Mouse (Mus musculus): Measurements from ENCODE around the gene Odc1.

DNA sequence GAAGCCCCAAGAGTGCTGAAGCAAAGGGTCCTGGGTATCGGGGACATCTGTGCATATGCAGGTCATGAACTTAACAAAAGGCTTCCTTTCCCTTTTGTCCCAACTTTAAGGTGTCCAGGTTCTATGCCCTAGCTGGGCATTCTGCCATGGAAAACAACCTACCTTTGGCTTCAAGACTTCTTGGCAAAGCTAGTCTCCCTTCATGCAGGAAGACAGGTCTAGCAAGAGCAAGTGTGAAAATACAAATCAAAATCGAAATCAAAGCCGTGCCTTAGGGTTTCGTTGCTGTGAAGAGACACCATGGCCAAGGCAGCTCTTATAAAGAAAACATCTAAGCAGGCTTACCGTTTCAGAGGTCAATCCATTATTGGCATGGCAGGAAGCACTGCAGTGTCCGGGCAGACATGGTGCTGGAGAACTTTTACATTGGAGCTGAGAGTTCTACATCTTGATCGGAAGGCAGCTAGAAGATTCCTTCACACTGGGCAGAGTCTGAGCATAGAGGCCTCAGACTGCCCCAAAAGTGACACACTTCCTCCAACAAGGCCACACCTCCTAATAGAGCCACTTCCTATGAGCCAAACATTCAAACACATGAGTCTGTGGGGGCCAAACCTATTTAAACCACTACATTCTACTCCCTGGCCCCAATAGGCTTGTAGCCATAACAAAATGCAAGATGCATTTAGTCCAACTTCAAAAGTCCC, 44.5 kb downstream of the Odc1 start:
- TF ChIP-seq CTCF (IDR thresholded peaks at IDR 0.05; ENCODE audit: borderline replicate concordance, extremely low read depth, insufficient read depth, insufficient read length) (no peak), POLR2A (IDR thresholded peaks at IDR 0.05; ENCODE audit: borderline replicate concordance, extremely low read depth, insufficient read depth, insufficient read length, poor library complexity, severe bottlenecking) (no peak)
